Mouse (Mus musculus) myocyte (in vitro differentiated cells): ENCODE data around the gene Map1lc3a. TPM values are rescaled to one million over a fixed set of nuclear protein-coding genes. Genes with fewer than 3 reads are reported as not detected.

Experiments used
- H3K27me3 ChIP-seq: one replicate; pipeline ENCODE4 v1.6.1; 2011; ENCODE audit not compliant: control insufficient read depth, insufficient read depth, insufficient read length
- H3K36me3 ChIP-seq: one replicate; pipeline ENCODE4 v1.6.1; 2011; ENCODE audit not compliant: control insufficient read depth, insufficient read depth
- H3K4me2 ChIP-seq: one replicate; pipeline ENCODE4 v1.6.1; 2011; ENCODE audit warnings: low read depth, control low read depth
- H3K4me3 ChIP-seq: one replicate; pipeline ENCODE4 v1.5.1; 2011; ENCODE audit warnings: mild to moderate bottlenecking, control low read depth, moderate library complexity
- H3K79me2 ChIP-seq: one replicate; pipeline ENCODE4 v1.6.1; 2011; ENCODE audit not compliant: control insufficient read depth, insufficient read depth
- H3ac ChIP-seq: one replicate; pipeline ENCODE4 v1.6.1; 2011; ENCODE audit not compliant: control insufficient read depth, insufficient read length
- CEBPB ChIP-seq: IDR thresholded peaks from 2 replicates; pipeline ENCODE4 v1.6.1; 2011; ENCODE audit warnings: mild to moderate bottlenecking, moderate library complexity; ENCODE audit not compliant: poor library complexity, insufficient read depth, severe bottlenecking
- E2F4 ChIP-seq: IDR thresholded peaks from one replicate; pipeline ENCODE4 v1.6.1; 2011; ENCODE audit warnings: mild to moderate bottlenecking, control low read depth, moderate library complexity; ENCODE audit not compliant: insufficient read depth
- MAX ChIP-seq: IDR thresholded peaks from one replicate; pipeline ENCODE4 v1.6.1; 2011; ENCODE audit warnings: low read depth, mild to moderate bottlenecking, control low read depth
- MYOD1 ChIP-seq, 3 experiments: IDR thresholded peaks; one replicate each; pipeline ENCODE4 v1.6.1; 2011; ENCODE audit warnings: control low read depth in 2 of 3, low read depth in 2 of 3, mild to moderate bottlenecking in 2 of 3, moderate library complexity in 1 of 3; ENCODE audit not compliant: insufficient read length in 2 of 3, control insufficient read depth in 1 of 3
- MYOG ChIP-seq, 3 experiments: IDR thresholded peaks; one replicate each; pipeline ENCODE4 v1.6.1; 2011; ENCODE audit warnings: control low read depth in 2 of 3, low read depth in 2 of 3, mild to moderate bottlenecking in 2 of 3; ENCODE audit not compliant: insufficient read length in 2 of 3, control insufficient read depth in 1 of 3, insufficient read depth in 1 of 3
- POLR2A ChIP-seq: IDR thresholded peaks from one replicate; pipeline ENCODE4 v1.6.1; 2011; ENCODE audit warnings: low read depth, mild to moderate bottlenecking, control low read depth, moderate library complexity; ENCODE audit not compliant: insufficient read length
- POLR2AphosphoS2 ChIP-seq: IDR thresholded peaks from one replicate; pipeline ENCODE4 v1.6.1; 2011; ENCODE audit warnings: low read depth, control low read depth; ENCODE audit not compliant: insufficient read length
- REST ChIP-seq: IDR thresholded peaks from one replicate; pipeline ENCODE4 v1.6.1; 2011; ENCODE audit warnings: mild to moderate bottlenecking, control low read depth, moderate library complexity; ENCODE audit not compliant: insufficient read depth, insufficient read length
- SRF ChIP-seq: IDR thresholded peaks from one replicate; pipeline ENCODE4 v1.6.1; 2011; ENCODE audit warnings: low read depth; ENCODE audit not compliant: control insufficient read depth, insufficient read length
- TCF12 ChIP-seq: IDR thresholded peaks from one replicate; pipeline ENCODE4 v1.6.1; 2011; ENCODE audit warnings: mild to moderate bottlenecking, control low read depth; ENCODE audit not compliant: poor library complexity, insufficient read depth, severe bottlenecking
- TCF3 ChIP-seq: IDR thresholded peaks from one replicate; pipeline ENCODE4 v1.6.1; 2011; ENCODE audit warnings: low read depth, control low read depth; ENCODE audit not compliant: insufficient read length
- USF1 ChIP-seq: IDR thresholded peaks from one replicate; pipeline ENCODE4 v1.6.1; 2011; ENCODE audit warnings: low read depth, mild to moderate bottlenecking, control low read depth, moderate library complexity
- polyA plus RNA-seq: library from polyadenylated mRNA; unstranded; fragments of >200 nt; fragmentation: generic; extraction: Trizol; gene quantifications from one replicate; pipeline ENCODE4 v1.2.1, GENCODE M21; 2012; ENCODE audit warnings: missing spikeins

Map1lc3a gene
- polyA plus RNA-seq, 1 experiment = 413 TPM

DNA sequence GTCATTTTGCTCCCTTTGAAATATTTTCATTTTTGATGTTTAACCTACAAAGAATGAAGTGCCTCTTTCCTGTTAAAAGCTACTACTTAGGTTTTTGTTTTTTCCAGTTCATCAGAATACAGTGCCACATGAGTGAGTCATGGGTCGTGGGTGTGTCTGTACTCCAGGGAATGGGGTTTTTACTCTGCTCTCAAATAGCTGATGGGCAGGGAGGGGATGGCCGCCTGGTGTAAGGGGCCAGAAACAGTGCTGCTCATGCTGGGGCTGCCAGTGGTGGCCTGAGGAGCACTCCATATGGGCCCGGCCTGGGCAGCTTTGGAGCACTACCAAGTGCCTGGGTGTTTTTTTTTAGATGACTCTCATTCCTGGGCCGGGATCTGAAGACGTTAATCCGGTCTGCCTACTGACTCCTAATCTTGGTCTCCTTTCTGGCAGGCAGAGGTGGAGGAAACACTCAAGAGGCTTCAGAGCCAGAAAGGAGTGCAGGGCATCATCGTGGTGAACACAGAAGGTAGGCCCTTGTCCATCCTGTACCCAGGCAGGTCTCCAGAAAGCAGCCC is 33.7 kb upstream of the Map1lc3a start:
- Histone ChIP-seq H3K79me2 (peaks cover 41% of the 10 kb centered on the region), H3K27me3 (no peaks in the 10 kb centered on the region), H3K4me2 (peak overlapping the region; percentile 61), H3ac (no peak overlapping the region), H3K36me3 (peaks cover 30% of the 10 kb centered on the region), H3K4me3 (no peak overlapping the region)
- TF ChIP-seq SRF (no peak), POLR2A (peak; percentile 25)

DNA sequence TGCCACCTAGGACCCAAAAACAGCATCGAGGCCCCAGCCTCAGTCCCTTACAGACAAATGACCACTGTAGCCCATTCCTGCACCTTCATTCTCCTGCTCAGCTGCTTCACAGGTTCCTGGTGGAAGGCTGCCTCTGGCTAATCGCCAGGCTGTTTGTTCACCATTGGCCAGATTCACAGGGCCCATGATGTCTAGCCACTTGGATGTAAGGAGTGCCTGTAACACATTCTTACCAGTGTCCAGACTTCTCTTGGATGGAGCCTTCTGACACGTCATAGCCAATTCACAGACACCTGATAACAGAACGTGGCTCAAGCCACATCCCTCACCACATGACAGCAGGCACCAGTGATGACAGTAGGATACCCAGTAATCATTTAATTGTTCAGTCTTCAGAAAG is 29.9 kb upstream of the Map1lc3a start:
- no peak overlapping the region for H3ac ChIP-seq
- H3K36me3 ChIP-seq = peaks cover 51% of the 10 kb centered on the region
- TF ChIP-seq USF1 (no peak), TCF12 (no peak), POLR2AphosphoS2 (no peak), CEBPB (no peak)
- H3K27me3 ChIP-seq = no peaks in the 10 kb centered on the region
- H3K4me2 ChIP-seq = no peak overlapping the region
- H3K79me2 ChIP-seq = peaks cover 3% of the 10 kb centered on the region
- H3K4me3 ChIP-seq = no peak overlapping the region

DNA sequence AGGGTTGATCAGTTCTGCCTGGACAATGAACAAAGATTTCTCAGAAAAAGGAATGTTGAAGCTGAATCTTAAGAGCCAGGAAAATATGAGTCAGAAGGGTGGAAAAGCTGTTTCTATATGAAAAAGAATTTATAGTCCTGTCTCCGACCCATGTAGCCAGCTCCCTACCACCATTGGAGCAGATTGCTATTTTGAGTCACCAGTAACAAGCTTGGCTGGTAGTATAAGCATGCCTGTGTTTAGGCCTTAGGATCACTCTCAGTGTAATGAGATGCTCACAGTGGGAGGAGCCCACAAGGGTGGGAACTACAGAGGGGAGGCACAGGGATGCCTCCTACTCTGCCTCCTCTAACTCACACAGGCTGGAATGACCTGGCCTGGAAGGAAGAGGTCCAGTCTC is 27.9 kb upstream of the Map1lc3a start:
- Histone ChIP-seq H3K4me3 (no peak overlapping the region), H3ac (no peak overlapping the region), H3K36me3 (peaks cover 46% of the 10 kb centered on the region), H3K79me2 (no peaks in the 10 kb centered on the region), H3K27me3 (no peaks in the 10 kb centered on the region), H3K4me2 (no peak overlapping the region)
- TF ChIP-seq POLR2AphosphoS2 (no peak), E2F4 (no peak), MAX (no peak), SRF (no peak), CEBPB (no peak), MYOG (IDR thresholded peaks at IDR 0.05; ENCODE audit: control insufficient read depth in 1 of 3, insufficient read depth in 1 of 3, insufficient read length in 2 of 3, low read depth in 2 of 3) (no peak), USF1 (no peak), MYOD1 (IDR thresholded peaks at IDR 0.05; ENCODE audit: control insufficient read depth in 1 of 3, insufficient read length in 2 of 3, low read depth in 2 of 3) (no peak)

DNA sequence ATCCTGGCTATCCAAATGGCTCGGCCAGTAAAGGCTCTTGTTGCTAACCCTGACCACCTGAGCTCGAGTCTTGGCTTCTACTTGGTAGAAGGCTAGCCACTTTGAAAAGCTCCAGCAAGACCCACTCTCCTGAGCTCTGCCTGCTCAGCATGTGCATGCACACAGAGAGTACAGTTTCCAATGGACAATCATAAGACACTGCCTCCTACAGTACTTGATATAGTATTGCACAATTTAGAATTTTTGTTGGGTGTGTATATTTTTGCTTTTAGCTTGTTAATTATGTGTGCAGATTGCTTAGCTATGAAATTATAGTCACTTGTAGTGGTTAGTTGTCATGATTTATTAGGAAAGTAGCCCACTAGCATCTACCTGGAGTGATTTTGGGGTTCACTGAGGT is 27.4 kb upstream of the Map1lc3a start:
- Histone ChIP-seq H3K79me2 (no peaks in the 10 kb centered on the region), H3K27me3 (no peaks in the 10 kb centered on the region), H3K36me3 (peaks cover 42% of the 10 kb centered on the region), H3K4me3 (no peak overlapping the region), H3K4me2 (no peak overlapping the region), H3ac (no peak overlapping the region)
- TF ChIP-seq TCF3 = no peak
- TF ChIP-seq POLR2A = no peak
- no peak for TF ChIP-seq TCF12
- no peak for TF ChIP-seq SRF
- TF ChIP-seq CEBPB = no peak
- TF ChIP-seq MYOD1 (IDR thresholded peaks at IDR 0.05; ENCODE audit: control insufficient read depth in 1 of 3, insufficient read length in 2 of 3, low read depth in 2 of 3) = no peak
- TF ChIP-seq POLR2AphosphoS2 = no peak
- TF ChIP-seq MAX = no peak
- no peak for TF ChIP-seq REST
- TF ChIP-seq E2F4 = no peak
- no peak for TF ChIP-seq MYOG (IDR thresholded peaks at IDR 0.05; ENCODE audit: control insufficient read depth in 1 of 3, insufficient read depth in 1 of 3, insufficient read length in 2 of 3, low read depth in 2 of 3)
- no peak for TF ChIP-seq USF1

DNA sequence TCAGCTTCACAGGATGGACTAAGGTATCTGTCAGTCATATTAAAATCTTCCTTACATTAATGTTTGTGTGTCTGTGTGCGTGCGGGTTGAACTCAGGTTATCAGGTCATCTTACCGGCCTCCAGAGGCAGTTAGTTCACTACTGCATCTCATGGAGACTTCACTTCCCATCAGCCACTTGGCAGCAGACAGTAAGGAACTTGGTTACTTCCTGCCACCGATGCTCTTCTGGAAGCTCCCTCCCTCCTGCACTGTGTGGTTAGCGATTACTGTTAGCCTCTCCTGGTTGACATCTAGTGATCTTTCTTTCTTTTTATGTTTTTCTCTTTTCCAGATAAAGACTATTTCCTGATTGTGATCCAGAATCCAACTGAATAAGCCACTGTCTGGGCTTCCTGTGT is 26.5 kb upstream of the Map1lc3a start:
- no peak overlapping the region for H3ac ChIP-seq
- TF ChIP-seq POLR2AphosphoS2 = no peak
- TF ChIP-seq SRF = no peak
- no peak for TF ChIP-seq MAX
- no peak for TF ChIP-seq TCF12
- no peak for TF ChIP-seq MYOD1 (IDR thresholded peaks at IDR 0.05; ENCODE audit: control insufficient read depth in 1 of 3, insufficient read length in 2 of 3, low read depth in 2 of 3)
- no peak for TF ChIP-seq CEBPB
- no peak overlapping the region for H3K4me2 ChIP-seq
- no peaks in the 10 kb centered on the region for H3K79me2 ChIP-seq
- H3K27me3 ChIP-seq = no peaks in the 10 kb centered on the region
- H3K36me3 ChIP-seq = peaks cover 33% of the 10 kb centered on the region
- no peak overlapping the region for H3K4me3 ChIP-seq
